Mouse (Mus musculus) lung, embryonic 15.5 days (tissue): ENCODE data around the gene Btd. TPM values are rescaled to one million over a fixed set of nuclear protein-coding genes. Genes with fewer than 3 reads are reported as not detected.
"Not testable (repeated sequence)": the region's sequence is repeated elsewhere in the genome, so short reads cannot be mapped to it uniquely, and the experiment has no call there.

ENCODE experiments used
- ATAC-seq: fragments of 200-750 bp; cut with Nextera tagmentation; 2 replicates; pipeline ENCODE4 v1.8.0; 2017; ENCODE audit warnings: moderate number of reproducible peaks, borderline replicate concordance; ENCODE audit not compliant: low FRiP score, low TSS enrichment; ENCODE audit errors: extremely low read depth
- H3K27ac ChIP-seq: fragments of 300-500 bp; sonication (generic); 2 replicates; pipeline ENCODE4 v1.5.1; 2015; ENCODE audit warnings: moderate library complexity, mild to moderate bottlenecking, inconsistent platforms
- H3K27me3 ChIP-seq: fragments of 300-500 bp; sonication (generic); 2 replicates; pipeline ENCODE4 v1.6.1; 2015; ENCODE audit warnings: inconsistent platforms
- H3K36me3 ChIP-seq: fragments of 300-500 bp; sonication (generic); 2 replicates; pipeline ENCODE4 v1.6.1; 2015; ENCODE audit warnings: inconsistent platforms
- H3K4me1 ChIP-seq: fragments of 300-500 bp; sonication (generic); 2 replicates; pipeline ENCODE4 v1.6.1; 2015; ENCODE audit warnings: inconsistent platforms
- H3K4me2 ChIP-seq: fragments of 300-500 bp; sonication (generic); 2 replicates; pipeline ENCODE4 v1.6.1; 2015; ENCODE audit warnings: inconsistent platforms, mild to moderate bottlenecking, moderate library complexity
- H3K4me3 ChIP-seq: fragments of 300-500 bp; sonication (generic); 2 replicates; pipeline ENCODE4 v1.5.1; 2015; ENCODE audit warnings: mild to moderate bottlenecking, inconsistent platforms
- H3K9ac ChIP-seq: fragments of 300-500 bp; sonication (generic); 2 replicates; pipeline ENCODE4 v1.6.1; 2015; ENCODE audit warnings: inconsistent platforms
- H3K9me3 ChIP-seq: fragments of 300-500 bp; sonication (generic); 2 replicates; pipeline ENCODE4 v1.6.1; 2016; ENCODE audit warnings: inconsistent platforms
- WGBS: fragments of 180-500 bp; shearing (Covaris S2); methylation state at CpG from one replicate; pipeline ENCODE4 v1.1.7; 2015; 5-methylcytosine and 5-hydroxymethylcytosine counted together
- polyA plus RNA-seq: library from polyadenylated mRNA; unstranded; fragments of >200 nt; fragmentation: Nextera tagmentation; extraction: Ambion mirVana; gene quantifications from 2 replicates; pipeline ENCODE4 v1.2.1, GENCODE M21; 2015

Btd gene
- polyA plus RNA-seq: 26.0 and 28.3 TPM in 2 replicates

DNA sequence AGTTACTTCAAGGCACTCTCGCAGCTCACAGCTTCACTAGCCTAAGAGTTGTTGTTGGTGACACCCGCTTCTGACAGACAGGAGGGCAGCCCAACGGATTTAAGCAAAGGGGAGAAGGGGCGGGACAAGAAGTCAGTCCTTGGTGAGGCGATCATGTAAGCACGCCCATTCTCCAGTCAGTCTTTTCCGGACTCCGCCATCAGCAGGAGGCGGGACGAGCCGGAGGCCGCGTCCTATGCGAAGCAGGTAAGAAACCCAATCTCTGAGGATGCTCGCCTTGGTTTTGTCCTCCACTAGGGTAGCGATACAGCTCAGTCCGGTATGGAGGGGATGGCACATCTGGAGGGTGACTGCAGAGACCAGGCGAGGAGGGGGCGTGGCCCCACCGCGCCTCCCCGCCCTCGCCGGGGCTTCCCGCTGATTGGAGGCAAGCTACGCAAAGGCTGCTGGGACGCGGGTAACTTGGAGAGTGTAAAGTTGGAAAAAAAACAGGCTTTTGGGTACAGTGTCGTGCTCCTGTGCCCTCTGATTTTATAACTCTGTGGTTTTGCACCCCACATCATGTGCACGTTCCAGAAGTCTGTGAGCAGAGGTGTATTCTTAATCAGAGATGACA is at the start of gene Btd, which contains the start of gene Hacl1:
Gene Btd, plus strand, starts transcription at position 139 of the 616 bp plus-strand sequence.
Gene Hacl1, minus strand, starts transcription at position 397 of the 616 bp plus-strand sequence.
- Histone ChIP-seq H3K27me3 (no peaks in the 10 kb centered on the region), H3K4me1 (peaks cover 14% of the 10 kb centered on the region)

DNA sequence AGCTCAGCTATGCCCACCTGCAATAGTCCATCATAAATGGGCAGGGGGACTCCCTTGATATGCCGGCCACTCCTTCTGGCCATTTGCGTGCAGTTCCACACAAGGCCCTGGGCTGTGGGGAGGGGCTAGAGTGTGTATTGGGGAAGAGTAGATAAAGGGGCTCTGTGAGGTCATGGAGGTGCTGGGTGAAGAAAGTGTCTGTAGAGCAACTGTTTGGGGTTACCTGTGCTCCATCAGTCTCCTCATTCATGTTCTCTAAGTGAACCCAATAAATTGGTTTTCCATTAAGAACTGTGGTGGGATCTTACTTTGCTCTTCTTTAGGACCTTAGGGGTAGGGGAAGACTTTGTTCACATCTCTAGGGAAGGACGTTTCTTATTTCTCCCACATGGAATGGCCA is 49.6 kb upstream of the Btd start, which contains the start of gene Colq:
Gene Colq, minus strand, starts transcription at position 101 of the 400 bp plus-strand sequence.
- Histone ChIP-seq H3K27ac (no peak within 1 kb of the TSS), H3K4me3 (no peak within 1 kb of the TSS), H3K4me2 (no peak within 1 kb of the TSS), H3K36me3 (no peaks in the 10 kb centered on the region), H3K9me3 (no peaks in the 10 kb centered on the region), H3K9ac (no peak within 1 kb of the TSS), H3K27me3 (no peaks in the 10 kb centered on the region), H3K4me1 (no peaks in the 10 kb centered on the region)
- 72% methylated on average over 3 of the region's 3 CpGs for WGBS
- no peak for ATAC-seq

More for the DNA sequence above, at the start of gene Btd, which contains the start of gene Hacl1:
- Histone ChIP-seq H3K27ac (peak within 1 kb of the TSS; percentile 89), H3K36me3 (no peaks in the 10 kb centered on the region), H3K9me3 (no peaks in the 10 kb centered on the region), H3K4me2 (peak within 1 kb of the TSS; percentile 97), H3K9ac (peak within 1 kb of the TSS; percentile 68), H3K4me3 (peak within 1 kb of the TSS; percentile 91)
- under 1% methylated on average over 30 of the region's 30 CpGs for WGBS
- ATAC-seq: peak; percentile 98

DNA sequence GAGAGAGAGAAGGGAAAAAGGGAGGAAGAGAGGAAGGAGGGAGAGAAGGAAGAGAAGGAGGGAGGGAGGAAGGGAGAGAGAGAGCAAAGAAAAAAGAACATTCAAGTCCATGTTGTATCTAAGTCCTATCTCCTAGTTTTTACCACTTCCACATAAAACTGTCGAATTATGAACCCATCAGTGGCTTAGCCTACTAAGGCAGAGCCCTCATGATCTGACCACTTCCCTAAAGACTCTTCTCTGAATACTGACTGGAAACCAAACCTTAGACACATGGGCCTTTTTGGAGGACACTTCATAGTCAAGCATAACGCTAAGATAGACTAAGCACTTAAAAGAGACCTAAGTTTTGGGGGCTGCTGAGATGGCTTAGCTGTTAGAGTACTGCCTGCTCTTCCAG is 47.8 kb upstream of the Btd start:
- WGBS: 77% methylated on average over 2 of the region's 2 CpGs
- no peak overlapping the region for H3K4me2 ChIP-seq
- H3K27ac ChIP-seq: no peak overlapping the region
- H3K4me1 ChIP-seq: no peaks in the 10 kb centered on the region
- H3K36me3 ChIP-seq: no peaks in the 10 kb centered on the region
- ATAC-seq: no peak
- H3K4me3 ChIP-seq: no peak overlapping the region
- no peaks in the 10 kb centered on the region for H3K27me3 ChIP-seq
- H3K9ac ChIP-seq: no peak overlapping the region
- no peaks in the 10 kb centered on the region for H3K9me3 ChIP-seq

DNA sequence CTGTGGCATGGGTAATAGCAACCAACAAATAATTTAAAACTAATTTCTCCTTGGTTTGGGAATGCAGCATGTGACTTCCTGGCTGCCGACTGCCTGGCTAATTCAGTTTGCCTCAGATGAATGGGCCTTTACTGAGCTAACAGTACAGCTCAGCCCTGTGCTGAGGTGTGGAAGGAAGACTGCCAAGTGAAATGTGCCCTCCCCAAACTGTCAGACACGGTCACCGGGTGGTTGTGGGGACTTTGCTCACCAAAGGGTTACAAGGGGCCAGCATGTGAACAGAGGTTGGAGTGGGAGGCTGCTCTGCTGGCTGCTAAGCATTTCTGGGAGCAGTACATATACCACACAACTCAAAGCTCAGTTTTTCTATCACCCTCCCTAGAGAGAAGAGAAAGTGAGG is 46.1 kb upstream of the Btd start:
- 48% methylated on average over 3 of the region's 3 CpGs for WGBS
- no peaks in the 10 kb centered on the region for H3K4me1 ChIP-seq
- H3K4me3 ChIP-seq: no peak overlapping the region
- no peaks in the 10 kb centered on the region for H3K9me3 ChIP-seq
- H3K9ac ChIP-seq: no peak overlapping the region
- no peak overlapping the region for H3K4me2 ChIP-seq
- no peak for ATAC-seq
- H3K27me3 ChIP-seq: no peaks in the 10 kb centered on the region
- no peaks in the 10 kb centered on the region for H3K36me3 ChIP-seq
- H3K27ac ChIP-seq: no peak overlapping the region

DNA sequence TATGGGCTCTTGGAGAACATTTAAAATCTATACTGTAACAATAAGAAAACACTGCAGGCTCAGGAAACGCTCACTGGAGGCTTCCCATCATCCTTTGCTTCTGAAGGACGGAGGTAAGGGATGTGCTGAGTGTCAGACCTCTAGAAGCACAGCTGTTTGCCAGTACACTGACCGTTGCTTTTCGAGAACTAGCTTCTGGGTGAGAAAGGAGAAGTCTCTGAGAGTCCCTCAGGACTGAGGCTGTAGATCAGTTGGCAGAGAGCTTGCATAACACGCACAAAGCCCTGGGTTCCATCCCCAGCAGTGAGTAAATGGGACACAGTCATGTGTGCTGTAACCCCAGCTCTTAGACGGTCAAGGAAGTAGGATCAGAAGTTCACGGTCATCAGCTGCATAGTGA is 44.4 kb upstream of the Btd start:
- H3K4me3 ChIP-seq: no peak overlapping the region
- no peaks in the 10 kb centered on the region for H3K36me3 ChIP-seq
- WGBS: 69% methylated on average over 7 of the region's 7 CpGs
- no peaks in the 10 kb centered on the region for H3K9me3 ChIP-seq
- H3K27me3 ChIP-seq: no peaks in the 10 kb centered on the region
- H3K4me1 ChIP-seq: no peaks in the 10 kb centered on the region
- H3K4me2 ChIP-seq: no peak overlapping the region
- no peak overlapping the region for H3K9ac ChIP-seq
- no peak for ATAC-seq
- H3K27ac ChIP-seq: no peak overlapping the region

DNA sequence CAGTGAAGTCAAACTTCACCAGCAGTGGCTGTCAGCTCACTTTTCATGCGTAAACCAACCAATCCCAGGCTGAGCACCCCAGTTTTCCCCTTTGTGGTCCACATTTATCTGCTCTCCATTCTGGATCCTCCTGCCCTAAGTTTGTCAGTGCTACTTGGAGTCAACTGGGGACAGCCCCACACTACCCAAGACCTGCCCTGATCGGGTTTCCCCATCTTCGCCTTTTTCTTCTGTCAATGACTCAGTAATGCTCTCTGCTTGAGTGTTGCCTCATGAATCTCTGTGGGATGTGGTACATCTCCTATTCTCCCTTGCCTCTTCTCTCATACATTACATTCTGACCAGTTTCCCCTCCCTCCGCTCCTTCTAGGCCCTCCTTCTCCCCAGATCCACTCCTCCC is 43.4 kb upstream of the Btd start:
- 87% methylated on average over 4 of the region's 4 CpGs for WGBS
- Histone ChIP-seq H3K9ac (no peak overlapping the region), H3K4me3 (no peak overlapping the region), H3K27ac (no peak overlapping the region), H3K4me2 (no peak overlapping the region), H3K36me3 (no peaks in the 10 kb centered on the region), H3K9me3 (no peaks in the 10 kb centered on the region), H3K4me1 (no peaks in the 10 kb centered on the region), H3K27me3 (no peaks in the 10 kb centered on the region)
- no peak for ATAC-seq

DNA sequence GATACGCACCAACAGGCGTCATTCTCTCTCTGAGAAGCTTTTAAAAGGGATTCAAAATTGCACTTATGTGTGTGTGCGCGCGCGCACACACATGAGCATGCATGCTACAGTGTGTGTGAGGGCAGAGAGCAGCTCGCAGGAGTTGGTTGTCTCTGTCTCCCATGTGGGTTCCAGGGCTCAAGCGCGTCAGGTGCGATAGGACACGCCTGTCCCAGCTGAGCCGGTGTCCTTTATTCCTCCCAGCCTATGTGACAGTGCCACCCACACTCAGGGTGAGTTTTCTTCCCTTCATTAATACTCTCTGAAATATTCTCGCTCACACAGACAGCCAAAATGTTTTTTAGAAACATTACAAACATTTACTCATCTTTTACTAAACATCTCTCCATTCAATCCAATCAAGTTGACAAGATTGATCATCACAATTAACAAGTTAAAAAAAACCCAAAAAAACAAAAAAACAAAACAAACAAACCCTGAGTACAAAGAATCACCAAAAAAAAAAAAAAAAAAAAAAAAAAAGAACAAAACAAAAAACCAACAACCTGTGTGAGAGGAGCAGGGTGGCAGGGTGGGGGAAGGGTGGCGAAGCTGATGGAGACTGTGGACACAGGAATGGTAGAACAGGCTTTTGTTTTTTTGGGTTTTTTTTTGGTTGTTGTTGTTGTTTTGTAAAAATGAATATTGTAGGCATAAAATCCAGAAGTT is 38.8 kb upstream of the Btd start:
- Histone ChIP-seq H3K4me3 (no peak overlapping the region), H3K36me3 (no peaks in the 10 kb centered on the region), H3K27me3 (no peaks in the 10 kb centered on the region), H3K9ac (no peak overlapping the region), H3K9me3 (no peaks in the 10 kb centered on the region), H3K4me1 (no peaks in the 10 kb centered on the region), H3K4me2 (no peak overlapping the region), H3K27ac (no peak overlapping the region)
- ATAC-seq: no peak
- whole genome bisulfite sequencing: 87% methylated on average over 14 of the region's 14 CpGs

DNA sequence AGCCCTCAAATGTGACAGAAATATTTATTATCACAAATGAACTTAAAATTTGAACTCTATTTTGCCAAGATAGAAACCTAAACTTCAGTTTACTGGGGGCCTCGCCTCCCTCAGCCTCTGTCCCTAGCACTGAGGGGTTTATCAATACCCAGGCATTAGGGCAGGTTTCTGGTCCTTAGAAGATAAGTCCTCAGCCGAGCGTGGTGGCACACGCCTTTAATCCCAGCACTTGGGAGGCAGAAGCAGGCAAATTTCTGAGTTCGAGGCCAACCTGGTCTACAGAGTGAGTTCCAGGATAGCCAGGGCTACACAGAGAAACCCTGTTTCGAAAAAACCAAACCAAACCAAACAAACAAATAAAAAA is 38.2 kb upstream of the Btd start:
- not testable (repeated sequence) for ATAC-seq

DNA sequence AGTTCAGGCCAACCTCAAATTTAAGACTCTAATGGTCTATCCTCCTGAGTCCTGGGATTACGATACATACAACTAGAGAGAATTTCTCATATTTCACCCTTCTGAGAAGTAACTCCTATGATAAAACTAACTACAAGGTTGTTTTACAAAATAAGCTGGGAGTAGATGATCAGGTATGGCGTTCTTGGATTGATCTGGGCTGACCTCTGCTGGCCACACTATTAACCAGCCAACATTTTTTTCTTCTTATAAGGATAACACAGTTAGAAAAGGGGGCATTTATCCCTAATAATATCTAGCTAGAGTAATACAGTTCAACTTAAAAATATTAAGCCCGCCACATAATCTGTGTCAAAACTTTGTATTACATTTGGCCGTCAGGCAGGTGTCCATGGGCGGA is 35.9 kb upstream of the Btd start:
- H3K27me3 ChIP-seq: no peaks in the 10 kb centered on the region
- no peak overlapping the region for H3K4me2 ChIP-seq

More for the DNA sequence above, 38.2 kb upstream of the Btd start:
- not testable (repeated sequence) for H3K4me1 ChIP-seq, H3K4me2 ChIP-seq, H3K27ac ChIP-seq, H3K36me3 ChIP-seq, H3K4me3 ChIP-seq, H3K9ac ChIP-seq, H3K27me3 ChIP-seq, H3K9me3 ChIP-seq
- WGBS: 68% methylated on average over 6 of the region's 6 CpGs

DNA sequence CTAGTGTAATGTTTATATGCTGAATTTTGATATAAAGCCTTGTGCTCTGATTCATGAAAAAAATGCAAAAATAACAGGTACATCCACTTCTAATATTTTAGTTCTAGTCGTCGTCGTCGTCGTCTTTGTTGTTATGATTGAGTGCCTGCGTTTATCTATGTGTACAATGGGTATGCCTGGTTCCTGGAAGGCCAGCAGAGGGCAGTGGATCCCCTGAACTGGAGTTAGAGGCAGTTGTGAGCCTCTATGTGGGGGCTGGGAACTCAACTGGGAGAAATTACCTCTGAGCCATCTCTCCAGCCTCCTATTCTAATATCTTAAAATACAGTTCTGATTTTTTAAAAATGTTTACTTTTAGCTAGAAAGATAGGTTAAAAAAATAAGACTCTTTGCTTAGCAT is 35.3 kb upstream of the Btd start:
- no peaks in the 10 kb centered on the region for H3K27me3 ChIP-seq
- no peak for ATAC-seq
- H3K4me1 ChIP-seq: no peaks in the 10 kb centered on the region
- no peak overlapping the region for H3K27ac ChIP-seq
- no peaks in the 10 kb centered on the region for H3K36me3 ChIP-seq
- H3K4me2 ChIP-seq: no peak overlapping the region
- H3K9ac ChIP-seq: no peak overlapping the region
- H3K9me3 ChIP-seq: no peaks in the 10 kb centered on the region
- 51% methylated on average over 6 of the region's 6 CpGs for WGBS
- no peak overlapping the region for H3K4me3 ChIP-seq

More for the DNA sequence above, 35.9 kb upstream of the Btd start:
- H3K36me3 ChIP-seq: no peaks in the 10 kb centered on the region
- no peak overlapping the region for H3K9ac ChIP-seq
- H3K4me1 ChIP-seq: no peaks in the 10 kb centered on the region
- H3K4me3 ChIP-seq: no peak overlapping the region
- no peak for ATAC-seq
- WGBS: 68% methylated on average over 5 of the region's 5 CpGs
- H3K9me3 ChIP-seq: no peaks in the 10 kb centered on the region
- H3K27ac ChIP-seq: no peak overlapping the region

DNA sequence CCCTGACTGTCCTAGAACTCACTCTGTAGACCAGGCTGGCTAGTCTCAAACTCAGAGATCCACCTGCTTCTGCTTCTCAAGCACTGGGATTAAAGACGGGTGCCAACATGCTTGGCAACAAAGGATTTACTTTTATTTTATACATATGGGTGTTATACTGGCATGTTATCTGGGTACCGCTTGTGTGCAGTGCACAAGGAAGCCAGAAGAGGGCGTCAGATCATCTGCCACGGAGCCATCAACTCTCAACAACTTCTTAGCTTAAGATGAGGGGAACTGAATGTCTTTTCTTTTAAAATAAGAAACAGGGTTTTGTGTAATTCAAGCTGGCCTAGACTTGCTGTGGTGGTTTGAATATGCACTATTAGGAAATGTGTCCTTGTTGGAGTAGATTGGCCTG is 28.8 kb upstream of the Btd start:
- ATAC-seq: no peak
- Histone ChIP-seq H3K9ac (no peak overlapping the region), H3K36me3 (no peaks in the 10 kb centered on the region), H3K27me3 (no peaks in the 10 kb centered on the region), H3K4me1 (no peaks in the 10 kb centered on the region), H3K4me2 (no peak overlapping the region), H3K9me3 (no peaks in the 10 kb centered on the region), H3K27ac (no peak overlapping the region), H3K4me3 (no peak overlapping the region)
- WGBS: 70% methylated on average over 4 of the region's 4 CpGs

DNA sequence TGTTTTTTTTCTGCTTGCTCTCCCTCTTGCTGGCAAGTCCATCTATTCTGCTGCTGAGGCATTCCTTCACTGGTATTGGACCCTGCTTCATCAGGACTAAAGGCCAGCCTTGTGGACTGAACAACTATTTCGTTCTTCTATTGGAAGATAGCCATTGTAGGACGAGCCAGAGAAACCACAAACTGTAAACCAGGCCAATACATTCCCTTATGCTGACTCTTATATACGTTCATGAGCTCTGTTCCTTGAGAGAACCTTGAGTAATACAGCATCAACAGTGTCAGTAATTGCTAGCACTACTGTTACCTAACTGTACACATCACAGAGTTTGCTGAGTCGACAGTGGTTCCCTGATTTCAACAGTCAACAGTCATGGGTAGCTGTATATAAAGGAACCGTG is 27.2 kb upstream of the Btd start:
- Histone ChIP-seq H3K36me3 (no peaks in the 10 kb centered on the region), H3K27me3 (no peaks in the 10 kb centered on the region), H3K4me2 (no peak overlapping the region), H3K4me1 (no peaks in the 10 kb centered on the region), H3K9me3 (no peaks in the 10 kb centered on the region), H3K9ac (no peak overlapping the region), H3K27ac (no peak overlapping the region), H3K4me3 (no peak overlapping the region)
- WGBS: 70% methylated on average over 5 of the region's 5 CpGs
- ATAC-seq: no peak
